Mouse (Mus musculus) natural killer cell, adult 2 months (primary cell): ENCODE data around the gene Chdh.

Source experiments
- DNase-seq, 2 experiments: peaks; one replicate each; pipeline ENCODE4 v3.0.0; 2022; ENCODE audit warnings: low spot score in 2 of 2

Gene Chdh

DNA sequence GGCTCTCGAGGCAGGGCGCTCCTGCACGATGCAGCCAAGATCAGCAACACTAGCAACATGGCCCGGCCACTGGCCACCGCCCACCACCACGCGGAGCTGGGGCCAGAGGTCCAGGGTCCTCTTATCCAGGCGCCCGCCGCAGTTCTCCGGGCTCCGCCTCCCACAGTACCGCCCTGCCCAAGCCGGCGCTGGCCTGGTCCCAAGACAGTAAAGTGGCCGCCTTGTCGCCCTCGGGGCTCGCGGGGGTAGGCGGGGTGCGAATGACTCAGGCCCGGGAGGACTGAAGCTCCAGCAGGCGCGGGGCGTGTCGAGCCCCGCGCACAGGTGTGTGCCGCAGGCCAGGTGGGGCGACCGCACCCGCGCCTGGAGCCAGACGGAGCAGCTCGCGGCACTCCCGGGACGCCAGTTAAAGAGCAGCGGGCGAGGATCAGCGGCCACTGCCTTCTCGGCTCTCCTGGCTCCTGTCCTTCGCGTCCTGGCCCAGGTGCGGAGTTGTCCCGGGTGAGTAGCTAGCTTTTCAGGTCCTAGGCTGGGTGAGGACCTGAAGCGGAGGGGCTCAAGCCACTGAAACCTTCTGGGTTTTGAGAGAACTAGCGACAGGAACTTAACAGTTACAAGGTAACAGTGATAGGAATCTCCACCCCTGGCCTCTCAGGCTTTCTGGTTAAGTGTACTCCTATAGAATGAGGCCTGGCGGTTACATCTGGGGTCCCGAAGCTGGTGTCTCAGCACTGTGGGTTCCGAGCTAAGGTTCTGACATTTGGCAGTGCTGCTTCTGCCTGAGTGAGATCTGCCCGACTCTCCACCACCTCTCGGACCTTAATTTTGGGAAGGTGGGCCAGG is at the start of gene Chdh, which contains the start of gene Il17rb:
Gene Chdh, plus strand, starts transcription at position 291 of the 843 bp plus-strand sequence.
Gene Il17rb, minus strand, starts transcription at position 164 of the 843 bp plus-strand sequence.
- DNase-seq, result peak in 1 of 2 experiments; percentile 3

DNA sequence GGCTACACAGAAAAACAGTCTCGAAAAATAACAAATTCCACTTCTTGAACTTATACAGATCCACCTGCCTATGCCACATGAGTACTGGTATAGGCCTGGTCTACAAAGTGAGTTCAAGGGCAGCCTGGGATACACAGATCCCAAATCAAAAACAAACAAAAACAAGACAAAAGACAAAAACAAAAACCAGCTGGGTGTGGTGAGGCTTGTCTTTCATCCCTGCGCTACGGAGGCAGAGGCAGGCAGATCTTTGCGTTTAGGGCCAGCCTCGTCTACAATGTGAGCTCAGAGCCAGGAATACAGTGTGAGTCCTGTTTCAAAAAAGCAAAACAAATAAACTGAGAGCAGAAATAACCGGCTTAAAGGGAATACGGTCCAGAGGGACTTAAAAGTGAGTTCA is 41.2 kb upstream of the Chdh start:
- DNase-seq, result no peak

GRCm38 (mm10) chr14:29968075-29968821 is 40.6 kb upstream of the Chdh start, which contains the start of gene Selenok:
Gene Selenok, plus strand, starts transcription at chr14:29968308.
- peak; percentile 95 for DNase-seq

DNA sequence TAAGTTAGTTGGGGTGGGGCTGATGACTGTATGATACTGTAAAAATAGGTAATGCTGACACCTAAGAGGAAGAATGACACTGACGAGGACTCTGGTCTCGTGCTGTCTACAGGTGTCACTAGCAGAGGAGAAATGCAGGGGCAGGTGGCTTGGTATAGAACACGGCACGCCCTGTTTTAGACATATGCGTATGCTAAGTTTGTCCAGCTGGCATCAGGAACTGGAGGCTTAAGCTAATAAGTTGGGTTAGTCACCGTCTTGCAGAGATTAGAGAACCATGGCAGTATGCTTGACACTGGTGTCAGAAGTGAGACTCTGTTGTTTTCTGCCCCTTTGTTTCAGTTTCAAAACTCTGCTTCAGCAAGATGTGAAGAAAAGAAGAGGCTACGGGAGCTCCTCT is 37.4 kb upstream of the Chdh start:
- DNase-seq, result no peak

DNA sequence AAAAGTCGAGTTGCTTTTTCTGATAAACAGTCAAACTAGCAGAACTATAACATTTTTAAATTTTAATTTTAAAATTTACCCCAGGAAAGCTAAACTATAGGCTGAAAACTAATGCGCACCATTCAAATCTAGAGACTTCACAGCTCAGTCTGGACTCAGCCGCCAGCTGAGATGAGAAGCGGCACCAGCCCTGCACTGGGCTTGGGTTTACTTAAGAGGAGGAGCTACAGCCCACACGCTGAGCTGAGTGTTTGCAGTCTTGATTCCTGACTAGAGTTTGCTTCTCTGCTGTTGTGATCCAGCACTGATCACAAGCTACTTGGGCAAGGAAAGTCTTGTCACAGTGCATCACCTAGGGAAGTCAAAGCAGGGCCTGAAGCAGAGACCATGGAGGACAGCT is 36.8 kb upstream of the Chdh start:
- DNase-seq, result no peak

DNA sequence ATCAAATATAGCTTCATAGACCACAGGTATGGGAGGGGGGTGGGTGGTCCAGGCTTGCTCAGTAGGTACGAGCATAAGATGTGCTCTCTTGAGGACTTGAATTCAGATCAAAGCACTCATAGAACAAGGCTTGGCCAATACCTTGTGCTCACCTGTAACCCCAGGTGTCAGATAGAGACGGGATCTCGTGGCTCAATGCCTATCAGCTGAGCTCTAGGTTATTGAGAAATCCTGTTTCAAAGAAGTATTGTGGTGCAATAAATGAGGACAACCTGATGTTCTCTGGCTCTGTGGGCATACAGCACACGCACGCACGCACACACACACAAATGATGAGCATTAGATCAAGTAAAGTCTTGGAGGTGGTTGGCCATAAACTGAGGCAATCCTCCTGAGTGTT is 31.9 kb upstream of the Chdh start:
- no peak for DNase-seq

DNA sequence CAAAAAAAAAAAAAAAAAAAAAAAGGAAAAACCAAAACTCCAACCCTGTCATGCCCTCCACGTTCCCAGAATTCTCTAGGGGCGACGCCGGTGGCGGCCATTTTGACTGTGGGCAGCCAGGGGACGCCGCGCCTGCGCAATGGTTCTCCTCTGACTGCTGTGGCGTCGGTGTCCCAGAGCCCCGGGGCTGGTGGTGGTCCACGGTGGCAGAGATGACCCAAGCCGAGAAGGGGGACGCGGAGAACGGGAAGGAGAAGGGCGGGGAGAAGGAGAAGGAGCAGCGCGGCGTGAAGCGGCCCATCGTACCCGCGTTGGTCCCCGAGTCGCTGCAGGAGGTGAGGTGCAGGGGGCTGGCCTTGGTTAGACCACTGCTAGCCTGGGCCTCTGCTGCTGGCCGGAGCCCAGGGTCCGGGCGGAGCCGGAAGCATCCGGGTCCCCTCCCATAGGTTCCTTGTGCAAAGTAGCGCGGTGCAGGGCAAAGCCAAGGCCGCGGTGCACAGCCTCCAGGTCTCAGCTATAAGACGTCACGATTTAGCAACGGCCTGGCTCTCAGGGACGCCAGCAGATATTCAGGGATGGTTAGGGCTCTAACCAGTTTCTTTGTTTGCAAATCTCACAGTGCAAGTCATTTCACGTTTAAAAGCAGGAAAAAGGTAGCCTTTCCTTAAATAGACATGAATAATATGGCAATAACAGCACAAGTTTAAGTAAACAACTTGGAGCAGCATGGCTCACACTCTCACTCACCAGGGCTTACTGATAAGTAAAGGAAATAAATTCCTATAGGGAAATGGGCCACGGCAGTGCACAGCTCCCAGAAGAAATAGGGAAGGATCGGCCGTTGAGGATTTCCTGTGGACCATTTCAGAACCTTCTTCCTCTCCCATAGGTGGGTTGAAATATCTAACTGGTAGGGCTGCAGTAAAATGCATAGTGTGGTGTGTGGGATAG is 30.3 kb upstream of the Chdh start, which contains the start of gene Actr8:
Gene Actr8, plus strand, starts transcription at position 84 of the 951 bp plus-strand sequence.
- DNase-seq, result peak; percentile 73 to 76

GRCm38 (mm10) chr14:29980447-29981205 is 28.2 kb upstream of the Chdh start:
- peak in 1 of 2 experiments; percentile 29 for DNase-seq

DNA sequence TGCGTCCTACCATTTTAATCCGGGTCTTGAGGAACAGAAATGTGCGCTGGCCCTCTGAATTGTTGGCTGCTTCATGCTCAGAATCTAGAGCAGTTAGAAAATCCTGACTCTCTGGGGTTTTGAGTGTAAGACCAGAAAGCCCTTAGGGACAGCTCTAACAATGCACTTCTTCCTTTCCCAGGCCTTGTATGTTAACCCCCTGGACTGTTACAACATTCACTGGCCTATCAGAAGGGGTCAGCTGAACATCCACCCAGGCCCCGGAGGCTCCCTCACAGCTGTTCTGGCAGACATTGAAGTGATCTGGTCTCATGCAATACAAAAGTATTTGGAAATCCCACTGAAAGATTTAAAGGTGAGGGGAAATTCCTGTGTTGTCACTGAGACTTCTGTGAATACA is 22.7 kb upstream of the Chdh start:
- DNase-seq, result no peak

DNA sequence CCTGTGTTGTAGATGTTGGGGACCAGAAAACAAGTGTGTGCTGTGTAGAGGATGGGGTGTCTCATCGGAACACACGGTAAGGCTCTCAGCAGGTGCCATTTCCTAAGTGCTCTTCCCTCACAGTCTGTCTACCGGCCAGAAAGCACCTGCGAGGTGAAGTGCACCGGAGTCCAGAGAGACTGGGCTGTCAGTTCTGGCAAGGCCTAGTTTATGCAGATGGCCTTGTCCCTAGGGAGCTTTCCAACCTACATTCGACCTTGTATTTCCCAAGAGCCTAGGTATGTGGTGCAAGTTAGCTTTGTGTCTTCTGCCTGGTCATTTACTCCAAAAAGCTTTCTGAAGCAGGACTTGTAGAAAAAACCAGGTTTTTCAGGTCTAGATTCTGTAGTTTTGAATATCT is 21.5 kb upstream of the Chdh start:
- no peak for DNase-seq

- no peak for DNase-seq
Measured at GRCm38 (mm10) chr14:29987739-29988138, 21.1 kb upstream of the Chdh start.

GRCm38 (mm10) chr14:29988337-29988736 is 20.5 kb upstream of the Chdh start:
- DNase-seq, result no peak

- no peak for DNase-seq
Measured at GRCm38 (mm10) chr14:29994976-29995375, 13.8 kb upstream of the Chdh start.

DNA sequence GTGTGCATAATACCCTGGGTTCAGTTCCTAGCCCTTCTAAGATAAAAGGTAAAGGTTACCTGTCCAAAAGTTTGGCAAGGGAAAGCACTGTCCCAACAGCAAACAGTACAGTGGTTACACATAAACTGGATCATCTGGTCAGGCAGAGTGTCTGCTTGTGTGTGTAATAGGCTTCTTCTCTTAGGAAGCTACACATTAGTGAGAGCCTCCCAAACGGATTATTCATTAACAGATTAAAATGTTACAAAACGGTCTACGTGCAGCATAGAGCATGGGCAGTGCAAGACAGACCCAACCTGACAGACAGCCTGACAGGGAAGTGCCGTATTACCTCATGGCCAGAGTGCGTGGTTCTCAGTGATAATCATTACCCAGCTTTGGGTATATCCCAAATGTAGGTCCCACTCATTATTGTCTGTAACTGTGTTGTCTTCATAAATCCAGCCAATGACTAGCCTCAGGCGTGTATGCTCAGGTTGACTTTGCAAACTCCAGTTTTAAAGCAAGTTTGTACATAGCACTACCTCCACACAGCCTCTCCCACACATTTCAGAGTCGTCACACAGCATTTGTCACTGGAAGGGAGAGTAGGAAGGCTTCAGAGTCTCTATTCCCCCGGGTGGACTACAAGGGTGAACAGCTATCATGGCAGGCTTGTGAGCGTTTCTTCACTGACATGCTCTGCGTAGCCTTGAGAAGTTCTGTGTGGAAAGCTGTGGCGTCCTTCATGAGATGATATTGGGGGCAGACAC is 12.6 kb upstream of the Chdh start:
- no peak for DNase-seq

- DNase-seq, result no peak
Measured at GRCm38 (mm10) chr14:29997345-29997744, 11.5 kb upstream of the Chdh start.

DNA sequence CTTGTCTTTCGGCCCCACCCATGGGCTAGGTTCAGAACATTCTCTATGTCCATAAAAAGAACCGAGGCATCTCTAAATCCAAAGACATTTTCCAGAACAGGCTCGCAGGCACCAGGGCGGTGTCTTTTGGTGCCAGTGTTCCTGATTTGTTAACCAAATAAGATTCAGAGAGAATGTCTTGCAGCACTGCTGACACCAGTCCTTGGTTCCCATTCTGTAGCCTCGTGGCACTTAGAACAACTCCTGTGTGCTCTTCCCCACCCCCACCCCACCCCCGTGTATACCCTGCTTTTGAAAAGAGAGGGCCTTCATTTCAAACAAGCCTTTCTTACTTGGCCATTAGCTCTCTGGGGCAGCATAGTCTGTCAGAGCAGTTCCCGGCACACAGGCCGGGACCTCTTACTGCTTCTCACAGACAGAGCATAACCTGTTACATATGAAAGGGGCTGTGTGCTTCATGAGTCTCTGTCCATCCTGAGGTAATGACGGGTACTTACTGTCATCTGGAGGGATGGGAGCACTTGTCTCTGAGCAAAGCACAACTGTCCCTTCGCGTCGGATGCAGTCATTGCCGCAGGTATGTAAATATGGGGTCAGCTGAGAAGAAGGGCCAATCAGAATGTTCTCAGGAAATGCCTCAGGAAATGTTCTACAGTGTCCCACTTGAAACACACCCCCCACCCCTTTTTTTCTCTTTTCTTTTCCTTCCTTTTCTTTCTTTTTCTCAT is 9.9 kb upstream of the Chdh start:
- no peak for DNase-seq

DNA sequence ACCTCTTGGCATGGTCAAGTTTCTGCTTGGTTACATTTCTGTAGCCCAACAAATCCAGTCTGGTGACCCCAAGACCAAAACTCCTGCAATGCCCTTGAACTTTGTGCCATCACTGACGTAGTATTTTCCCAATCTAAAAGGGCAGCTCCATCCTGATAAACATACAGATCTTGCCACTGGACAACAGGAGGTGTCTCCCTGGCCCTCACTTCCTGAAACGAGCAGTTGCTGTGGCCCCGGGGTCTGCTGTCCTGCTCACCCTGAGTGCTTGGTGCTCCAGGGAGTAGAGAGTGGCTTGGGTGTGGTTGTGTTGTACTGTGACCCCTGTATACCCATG is 9.4 kb upstream of the Chdh start:
- DNase-seq, result no peak

GRCm38 (mm10) chr14:30009864-30010560 is 1.2 kb downstream of the Chdh start:
- DNase-seq, result no peak
